Mouse (Mus musculus) limb, embryonic 13.5 days (tissue): ENCODE measurements around the gene C3. TPM values are rescaled to one million over a fixed set of nuclear protein-coding genes. Genes with fewer than 3 reads are reported as not detected.

ENCODE experiments used
- ATAC-seq: fragments of 200-750 bp; cut with Nextera tagmentation; 2 replicates; pipeline ENCODE4 v1.8.0; 2017; ENCODE audit warnings: low read depth, moderate number of reproducible peaks, moderate TSS enrichment; ENCODE audit not compliant: low FRiP score
- H3K27ac ChIP-seq: fragments of 300-500 bp; sonication (generic); 2 replicates; pipeline ENCODE4 v1.5.1; 2015; ENCODE audit warnings: inconsistent platforms, mild to moderate bottlenecking, moderate library complexity
- H3K27me3 ChIP-seq: fragments of 300-500 bp; sonication (generic); 2 replicates; pipeline ENCODE4 v1.6.1; 2015; ENCODE audit warnings: mild to moderate bottlenecking, inconsistent platforms
- H3K36me3 ChIP-seq: fragments of 300-500 bp; sonication (generic); 2 replicates; pipeline ENCODE4 v1.6.1; 2015; ENCODE audit warnings: inconsistent platforms, mild to moderate bottlenecking, moderate library complexity
- H3K4me1 ChIP-seq: fragments of 300-500 bp; sonication (generic); 2 replicates; pipeline ENCODE4 v1.6.1; 2015; ENCODE audit warnings: inconsistent platforms
- H3K4me2 ChIP-seq: fragments of 300-500 bp; sonication (generic); replicated peaks from 2 replicates; pipeline ENCODE4 v1.6.1; 2015; ENCODE audit warnings: inconsistent platforms, mild to moderate bottlenecking, moderate library complexity
- H3K4me3 ChIP-seq: fragments of 300-500 bp; sonication (generic); 2 replicates; pipeline ENCODE4 v1.5.1; 2015; ENCODE audit warnings: moderate library complexity, mild to moderate bottlenecking, inconsistent platforms
- H3K9ac ChIP-seq: fragments of 300-500 bp; sonication (generic); 2 replicates; pipeline ENCODE4 v1.6.1; 2015; ENCODE audit warnings: mild to moderate bottlenecking, inconsistent platforms
- H3K9me3 ChIP-seq: fragments of 300-500 bp; sonication (generic); 2 replicates; pipeline ENCODE4 v1.6.1; 2016; ENCODE audit warnings: inconsistent platforms
- WGBS: fragments of 180-500 bp; shearing (Covaris S2); methylation state at CpG from one replicate; pipeline ENCODE4 v1.1.7; 2015; 5-methylcytosine and 5-hydroxymethylcytosine counted together
- microRNA-seq: library from miRNA; unstranded; fragments of <30 nt; microRNA quantifications from one replicate; pipeline ENCODE4, GENCODE M21; 2016
- polyA plus RNA-seq: library from polyadenylated mRNA; unstranded; fragments of >200 nt; fragmentation: Nextera tagmentation; extraction: Ambion mirVana; gene quantifications from 2 replicates; pipeline ENCODE4 v1.2.1, GENCODE M21; 2015

Gene C3
- polyA plus RNA-seq, 1 experiment from 2014 or later: 0.31 TPM

GRCm38 (mm10) chr17:57172378-57172777, 55.6 kb downstream of the C3 start:
- Histone ChIP-seq H3K27ac (no peak overlapping the region), H3K9me3 (no peaks in the 10 kb centered on the region), H3K4me2 (no peak overlapping the region), H3K4me1 (no peaks in the 10 kb centered on the region), H3K9ac (no peak overlapping the region), H3K27me3 (0 out of 2 replicates have a peak, but pooled peaks cover 3% of the 10 kb centered on the region), H3K36me3 (no peaks in the 10 kb centered on the region), H3K4me3 (no peak overlapping the region)
- no peak for ATAC-seq
- WGBS: 75% methylated on average over 5 of the region's 5 CpGs

GRCm38 (mm10) chr17:57170616-57171260, 57.2 kb downstream of the C3 start:
- Histone ChIP-seq H3K4me2 (no peak overlapping the region), H3K9ac (no peak overlapping the region), H3K36me3 (no peaks in the 10 kb centered on the region), H3K27me3 (0 out of 2 replicates have a peak, but pooled peaks cover 3% of the 10 kb centered on the region), H3K4me3 (no peak overlapping the region), H3K27ac (no peak overlapping the region), H3K9me3 (no peaks in the 10 kb centered on the region), H3K4me1 (no peaks in the 10 kb centered on the region)
- ATAC-seq: no peak
- 43% methylated on average over 5 of the region's 5 CpGs for WGBS

GRCm38 (mm10) chr17:57166800-57167791, 60.8 kb downstream of the C3 start:
- Histone ChIP-seq H3K36me3 (no peaks in the 10 kb centered on the region), H3K27ac (no peak overlapping the region), H3K9me3 (no peaks in the 10 kb centered on the region), H3K9ac (no peak overlapping the region), H3K4me3 (no peak overlapping the region), H3K4me2 (no peak overlapping the region), H3K4me1 (no peaks in the 10 kb centered on the region), H3K27me3 (0 out of 2 replicates have a peak, but pooled peaks cover 3% of the 10 kb centered on the region)
- 13% methylated on average over 10 of the region's 11 CpGs for WGBS
- ATAC-seq: peak; percentile 68

Small RNA genes within 50 kb of the gene (microRNA-seq; reads per million reads assigned to microRNA genes)
- gene Mir6978: not detected

Other genes starting within 250 kb of the C3 start
- gene Acer1, start 246.0 kb downstream of the C3 start, polyA plus RNA-seq: not detected in 2 replicates
- gene Clpp, start 237.8 kb downstream of the C3 start, polyA plus RNA-seq: 157 and 163 TPM in 2 replicates
- gene Alkbh7, start 230.8 kb downstream of the C3 start, polyA plus RNA-seq: 41.7 and 44.4 TPM in 2 replicates
- not detected in 2 replicates for gene Pspn, start 228.1 kb downstream of the C3 start, polyA plus RNA-seq
- gene Gtf2f1, start 216.8 kb downstream of the C3 start, polyA plus RNA-seq: 61.0 and 61.5 TPM in 2 replicates
- 0.32 TPM in 1 of 2 replicates, not detected in the other for gene Gm17949, start 216.7 kb downstream of the C3 start, polyA plus RNA-seq
- gene Khsrp, start 196.6 kb downstream of the C3 start, polyA plus RNA-seq: 46.0 and 46.3 TPM in 2 replicates
- not detected in 2 replicates for gene Slc25a41, start 186.5 kb downstream of the C3 start, polyA plus RNA-seq
- 1.7 and 2.9 TPM in 2 replicates for gene Crb3, start 169.0 kb downstream of the C3 start, polyA plus RNA-seq
- 5.5 and 6.5 TPM in 2 replicates for gene Slc25a23, start 168.3 kb downstream of the C3 start, polyA plus RNA-seq
- gene Dennd1c, start 149.6 kb downstream of the C3 start, polyA plus RNA-seq: 1.1 TPM in 2 replicates
- 16.3 and 17.5 TPM in 2 replicates for gene Tubb4a, start 140.4 kb downstream of the C3 start, polyA plus RNA-seq
- gene Tnfsf9, start 122.8 kb downstream of the C3 start, polyA plus RNA-seq: 9.2 and 10.9 TPM in 2 replicates
- gene Cd70, start 78.4 kb downstream of the C3 start, polyA plus RNA-seq: not detected in 2 replicates
- gene Tnfsf14, start 34.0 kb downstream of the C3 start, polyA plus RNA-seq: 0.20 TPM in 1 of 2 replicates, not detected in the other
- gene Gpr108, start 20.3 kb upstream of the C3 start, polyA plus RNA-seq: 34.5 and 36.5 TPM in 2 replicates
- 28.8 and 38.1 TPM in 2 replicates for gene Trip10, start 21.3 kb upstream of the C3 start, polyA plus RNA-seq
- gene Vav1, start 51.0 kb upstream of the C3 start, polyA plus RNA-seq: 2.1 and 2.7 TPM in 2 replicates
- 6.1 and 6.4 TPM in 2 replicates for gene Adgre1, start 130.6 kb upstream of the C3 start, polyA plus RNA-seq